Mouse (Mus musculus) cerebellum, adult 11 months (tissue): ENCODE data around the gene Tomm20.
"Not testable (repeated sequence)": the region's sequence is repeated elsewhere in the genome, so short reads cannot be mapped to it uniquely, and the experiment has no call there.

Experiments used
- DNase-seq: peaks from one replicate; pipeline ENCODE4 v3.0.0; 2022

The Tomm20 gene

DNA sequence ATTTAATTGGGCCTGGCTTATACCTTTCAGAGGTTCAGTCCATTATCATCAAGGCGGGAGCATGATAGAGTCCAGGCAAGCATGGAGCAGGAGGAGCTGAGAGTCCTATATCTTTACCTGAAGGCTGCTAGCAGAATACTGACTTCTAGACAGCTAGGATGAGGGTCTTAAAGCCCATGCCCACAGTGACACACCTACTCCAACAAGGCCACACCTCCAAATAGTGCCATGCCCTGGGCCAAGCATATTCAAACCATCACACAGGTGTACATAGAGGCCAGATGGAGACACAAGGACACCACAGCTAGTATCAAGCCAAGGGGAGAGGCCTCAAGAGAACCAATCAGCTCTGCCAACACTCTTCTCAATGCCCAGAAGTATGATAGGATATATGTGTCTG lies 63.1 kb downstream of the Tomm20 start:
- DNase-seq = not testable (repeated sequence)

DNA sequence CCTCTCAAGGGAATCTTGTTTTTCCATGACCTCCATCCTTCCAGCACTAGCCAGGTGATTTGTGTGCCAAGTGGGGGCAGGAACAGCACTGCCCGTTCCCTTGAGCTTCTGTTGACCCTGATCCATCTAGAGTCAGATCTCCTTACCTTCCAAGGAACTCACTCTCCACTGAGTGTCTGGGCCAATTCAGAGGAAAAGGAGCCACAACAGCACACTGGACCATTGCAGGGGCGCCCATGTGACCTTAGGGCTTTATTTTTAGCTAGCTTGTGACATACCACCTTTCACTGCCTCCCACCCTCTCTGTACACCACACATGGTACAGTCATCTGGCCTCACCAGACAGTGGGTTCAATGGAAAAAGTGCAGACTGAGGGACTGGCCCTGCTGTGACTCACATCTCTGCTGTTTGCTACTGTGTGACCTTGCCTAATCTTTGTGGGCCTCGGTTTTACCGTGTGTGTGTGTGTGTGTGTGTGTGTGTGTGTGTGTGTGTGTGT lies 64.0 kb downstream of the Tomm20 start:
- no peak for DNase-seq
